Mouse (Mus musculus): Measurements from ENCODE around the gene Itga3. TPM values are rescaled to one million over a fixed set of nuclear protein-coding genes. Genes with fewer than 3 reads are reported as not detected.

Gene Itga3
- polyA plus RNA-seq, 1 experiment from 2014 or later, result 355 TPM

- ATAC-seq, result no peak
- no peak for TF ChIP-seq CTCF (IDR thresholded peaks at IDR 0.05)
- ChIA-PET POLR2A (interaction anchor here (0.5 to 1.3 kb wide), 5 partner anchors 28 to 69 kb away, joined by 3 to 6 read pairs (median 4); partner anchors contain the start of gene Ppp1r9b), CTCF (interaction anchor here (1.1 to 1.6 kb wide), 3 partner anchors 11 to 60 kb away, joined by 3 to 4 read pairs (median 4); no protein-coding TSS in a partner anchor)
- DNase-seq (ENCODE audit: low read depth, low spot score), result no peak
- H3K27me3 ChIP-seq, result no peaks in the 10 kb centered on the region
- in situ Hi-C loops (cut with MboI; ENCODE audit: low pct_unique_long_range_greater_than_20kb), result no loop called here
These were observed 37.6 kb downstream of the Itga3 start for GRCm38 (mm10) chr11:95038818-95039655.

DNA sequence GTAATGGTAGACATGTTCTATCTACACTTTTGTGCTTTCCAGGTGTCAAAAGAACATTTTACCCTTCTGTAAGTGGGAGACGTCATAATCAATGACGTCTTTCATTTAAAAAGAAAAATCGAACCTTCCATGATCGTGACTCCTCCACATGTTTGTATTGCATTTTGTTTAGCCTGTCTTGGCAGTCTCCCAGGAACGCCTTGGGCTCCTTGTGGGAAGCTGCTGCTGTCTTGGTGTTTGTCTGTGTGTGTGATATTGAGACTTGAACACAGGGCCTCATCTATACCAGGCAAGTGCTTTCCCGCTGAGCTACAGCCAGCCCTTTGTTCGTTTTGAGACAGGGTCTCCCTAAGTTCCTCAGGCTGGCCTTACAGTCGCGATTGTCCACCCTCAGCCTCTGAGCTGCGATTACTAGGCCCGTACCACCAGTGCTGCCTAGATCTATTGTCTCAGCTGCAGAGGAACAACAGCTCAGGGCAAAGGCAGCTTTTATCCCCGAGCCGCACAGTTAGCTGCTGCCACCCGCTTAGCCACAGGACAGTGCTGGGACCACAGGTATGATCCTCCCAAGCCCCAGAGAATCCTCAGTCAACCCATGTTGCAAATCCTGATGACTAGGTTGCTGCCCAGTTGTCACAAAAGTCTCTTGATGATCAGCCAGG is 38.3 kb downstream of the Itga3 start:
- DNase-seq (ENCODE audit: low read depth, low spot score), result no peak
- CTCF ChIA-PET, result interaction anchor here (1.1 kb wide), 2 partner anchors 48 to 59 kb away, joined by 3 to 4 read pairs; no protein-coding TSS in a partner anchor
- TF ChIP-seq CTCF (IDR thresholded peaks at IDR 0.05), result no peak
- no peak for ATAC-seq
- no peaks in the 10 kb centered on the region for H3K27me3 ChIP-seq
- POLR2A ChIA-PET, result interaction anchor here (1.2 kb wide), 1 partner anchor 27 kb away, joined by 4 read pairs; no protein-coding TSS in a partner anchor
- in situ Hi-C loops (cut with MboI; ENCODE audit: low pct_unique_long_range_greater_than_20kb), result no loop called here

GRCm38 (mm10) chr11:95037306-95037705 is 39.3 kb downstream of the Itga3 start:
- in situ Hi-C loops (cut with MboI; ENCODE audit: low pct_unique_long_range_greater_than_20kb), result no loop called here
- CTCF ChIA-PET, result interaction anchor here (1.3 kb wide), 1 partner anchor 23 kb away, joined by 3 read pairs; no protein-coding TSS in a partner anchor
- no peak for ATAC-seq
- DNase-seq (ENCODE audit: low read depth, low spot score), result no peak
- H3K27me3 ChIP-seq, result no peaks in the 10 kb centered on the region
- POLR2A ChIA-PET, result interaction anchor here (1.2 kb wide), 1 partner anchor 26 kb away, joined by 4 read pairs; no protein-coding TSS in a partner anchor
- TF ChIP-seq CTCF (IDR thresholded peaks at IDR 0.05), result no peak

GRCm38 (mm10) chr11:95036521-95036920 is 40.1 kb downstream of the Itga3 start:
- ChIA-PET POLR2A (no interaction called here), CTCF (interaction anchor here (1.3 kb wide), 1 partner anchor 22 kb away, joined by 3 read pairs; no protein-coding TSS in a partner anchor)
- DNase-seq (ENCODE audit: low read depth, low spot score) (no peak), ATAC-seq (no peak)
- in situ Hi-C loops (cut with MboI; ENCODE audit: low pct_unique_long_range_greater_than_20kb), result no loop called here
- H3K27me3 ChIP-seq, result no peaks in the 10 kb centered on the region
- TF ChIP-seq CTCF (IDR thresholded peaks at IDR 0.05), result no peak

GRCm38 (mm10) chr11:95034902-95035301 is 41.7 kb downstream of the Itga3 start:
- ATAC-seq (no peak), DNase-seq (ENCODE audit: low read depth, low spot score) (no peak)
- ChIA-PET CTCF (no interaction called here), POLR2A (no interaction called here)
- in situ Hi-C loops (cut with MboI; ENCODE audit: low pct_unique_long_range_greater_than_20kb), result no loop called here
- H3K27me3 ChIP-seq, result no peaks in the 10 kb centered on the region
- TF ChIP-seq CTCF (IDR thresholded peaks at IDR 0.05), result no peak

DNA sequence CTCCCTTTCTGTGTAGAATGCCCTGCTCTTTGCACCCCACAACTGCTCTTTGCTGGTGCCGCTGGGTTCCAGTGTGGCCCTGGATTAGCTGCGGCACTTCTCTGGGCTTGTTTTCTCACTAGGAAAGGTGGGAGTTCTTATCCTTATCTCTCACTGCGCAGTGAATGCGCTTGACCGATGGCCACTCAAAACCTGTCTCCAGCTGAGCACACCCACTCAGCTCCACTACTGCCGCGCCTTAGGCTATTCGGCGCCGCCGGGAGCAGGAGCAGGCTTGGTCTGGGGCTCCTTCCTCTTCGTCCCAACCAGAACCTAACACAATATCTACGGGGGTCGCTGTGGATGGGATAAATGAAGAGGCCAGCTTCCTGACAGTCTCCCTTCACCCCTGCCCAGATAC is 43.0 kb downstream of the Itga3 start:
- H3K27me3 ChIP-seq, result no peaks in the 10 kb centered on the region
- TF ChIP-seq CTCF (IDR thresholded peaks at IDR 0.05), result no peak
- POLR2A ChIA-PET, result no interaction called here
- DNase-seq (ENCODE audit: low read depth, low spot score), result no peak
- in situ Hi-C loops (cut with MboI; ENCODE audit: low pct_unique_long_range_greater_than_20kb), result no loop called here
- ATAC-seq, result no peak
- CTCF ChIA-PET, result no interaction called here

DNA sequence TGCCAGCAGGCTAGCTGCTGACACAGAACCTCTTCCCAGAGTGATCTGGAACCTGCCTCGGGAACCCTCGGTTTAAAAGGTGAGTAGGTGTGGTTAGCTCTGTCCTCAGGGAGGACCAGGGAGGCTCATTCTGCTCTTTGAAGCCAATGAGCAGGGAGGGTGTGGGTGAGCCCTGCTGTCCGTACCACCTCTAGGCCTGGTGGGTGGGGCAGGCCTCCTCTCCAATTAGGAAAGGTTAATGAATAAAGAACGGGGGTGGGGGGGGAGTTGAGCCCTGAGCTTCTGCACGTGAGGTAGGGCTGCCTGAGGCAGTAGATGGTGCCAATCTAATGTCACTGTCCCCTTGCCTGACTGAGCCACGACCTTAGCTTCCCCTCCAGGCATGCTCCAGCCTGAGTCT is 43.7 kb downstream of the Itga3 start:
- ChIA-PET CTCF (no interaction called here), POLR2A (no interaction called here)
- H3K27me3 ChIP-seq, result no peaks in the 10 kb centered on the region
- ATAC-seq, result no peak
- no peak for DNase-seq (ENCODE audit: low read depth, low spot score)
- in situ Hi-C loops (cut with MboI; ENCODE audit: low pct_unique_long_range_greater_than_20kb), result no loop called here
- no peak for TF ChIP-seq CTCF (IDR thresholded peaks at IDR 0.05)

DNA sequence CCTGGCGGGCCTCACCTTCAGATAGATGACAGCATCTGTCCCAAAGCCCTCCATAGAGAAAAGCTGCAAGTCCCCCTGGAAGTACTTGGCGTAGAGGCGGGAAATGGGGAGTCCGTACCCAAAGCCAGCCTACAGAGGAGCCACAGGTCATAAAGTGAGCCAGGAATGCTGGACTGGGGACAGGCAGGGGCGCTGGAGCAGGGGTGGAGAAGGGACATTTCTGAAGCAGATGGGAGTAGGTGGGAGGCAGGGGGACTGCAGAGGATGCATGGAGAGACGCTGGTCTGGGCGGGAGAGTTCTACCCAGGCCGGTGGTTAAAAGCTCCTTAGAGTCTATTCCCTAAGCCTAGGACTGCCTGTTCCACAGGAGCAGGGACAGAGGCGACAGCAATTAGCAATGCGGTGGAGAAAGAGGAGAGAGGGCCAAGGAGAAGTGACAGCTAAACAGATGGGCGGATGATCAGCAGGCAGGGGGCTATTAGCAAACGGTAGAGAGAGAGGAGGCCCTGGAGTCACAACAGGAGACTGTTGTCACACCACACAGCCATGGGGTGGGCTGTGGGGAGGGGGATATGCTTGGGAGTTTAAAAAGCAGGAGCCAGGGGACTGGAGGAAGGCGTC is 48.6 kb downstream of the Itga3 start:
- POLR2A ChIA-PET, result interaction anchor here (1.3 to 1.8 kb wide), 2 partner anchors 16 to 19 kb away, joined by 3 to 4 read pairs; partner anchors contain the start of gene Samd14

DNA sequence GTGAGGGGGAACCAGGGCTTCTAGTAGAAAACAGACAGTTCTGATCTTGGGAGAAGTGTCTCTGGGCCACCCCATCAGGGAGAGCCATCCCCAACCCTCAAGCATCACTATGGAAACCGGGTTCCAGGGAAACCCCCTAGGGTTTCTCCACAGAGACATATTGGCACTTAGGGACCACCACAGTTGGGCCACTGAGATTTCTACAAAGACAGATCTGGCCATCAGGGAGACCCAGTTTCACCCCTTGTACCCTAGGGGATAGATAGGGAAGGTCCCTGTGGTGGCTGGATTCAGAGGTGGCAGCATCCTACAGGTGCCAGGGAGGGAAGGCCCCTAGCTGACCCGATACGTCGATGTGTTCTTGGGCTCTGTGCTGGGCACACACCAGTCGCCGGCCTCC is 49.8 kb downstream of the Itga3 start:
- CTCF ChIA-PET, result no interaction called here
- no peak for TF ChIP-seq CTCF (IDR thresholded peaks at IDR 0.05)
- in situ Hi-C loops (cut with MboI; ENCODE audit: low pct_unique_long_range_greater_than_20kb), result no loop called here
- POLR2A ChIA-PET, result interaction anchor here (1.3 to 1.8 kb wide), 2 partner anchors 15 to 17 kb away, joined by 3 to 4 read pairs; partner anchors contain the start of gene Samd14
- ATAC-seq (no peak), DNase-seq (ENCODE audit: low read depth, low spot score) (no peak)
- H3K27me3 ChIP-seq, result no peaks in the 10 kb centered on the region

More for the DNA sequence above, 48.6 kb downstream of the Itga3 start:
- TF ChIP-seq CTCF (IDR thresholded peaks at IDR 0.05), result no peak
- in situ Hi-C loops (cut with MboI; ENCODE audit: low pct_unique_long_range_greater_than_20kb), result no loop called here
- DNase-seq (ENCODE audit: low read depth, low spot score) (no peak), ATAC-seq (no peak)
- CTCF ChIA-PET, result interaction anchor here (1.3 to 1.6 kb wide), 2 partner anchors 12 to 17 kb away, joined by 3 to 4 read pairs; no protein-coding TSS in a partner anchor
- H3K27me3 ChIP-seq, result no peaks in the 10 kb centered on the region

DNA sequence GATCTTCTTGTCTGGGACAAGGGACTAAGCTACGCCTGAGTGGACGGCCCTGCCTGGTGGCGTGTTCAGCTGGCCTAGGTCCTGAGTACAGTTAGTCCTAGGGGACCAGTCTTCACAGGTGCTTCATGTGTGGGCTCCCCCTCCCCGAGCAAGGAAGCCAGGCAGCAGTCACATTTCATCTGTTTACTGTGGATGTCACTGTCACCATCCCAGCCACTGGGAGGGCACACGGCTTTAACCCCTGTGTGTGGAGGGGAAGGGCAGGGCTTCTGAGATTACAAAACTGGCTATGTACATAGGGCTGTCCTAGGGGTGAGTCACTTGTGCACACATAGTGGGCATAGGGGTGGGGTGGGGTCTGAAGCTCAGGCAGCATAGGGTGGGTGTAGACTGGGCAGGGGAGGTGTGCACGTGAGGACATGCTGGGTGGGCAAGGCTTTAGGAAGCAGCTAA is 50.5 kb downstream of the Itga3 start:
- in situ Hi-C loops (cut with MboI; ENCODE audit: low pct_unique_long_range_greater_than_20kb), result no loop called here
- ATAC-seq, result no peak
- CTCF ChIA-PET, result no interaction called here
- no peak for TF ChIP-seq CTCF (IDR thresholded peaks at IDR 0.05)
- no peak for DNase-seq (ENCODE audit: low read depth, low spot score)
- H3K27me3 ChIP-seq, result no peaks in the 10 kb centered on the region
- POLR2A ChIA-PET, result interaction anchor here (0.7 to 3.2 kb wide), 2 partner anchors 10 to 14 kb away, joined by 3 to 9 read pairs; no protein-coding TSS in a partner anchor
